Comparison of ENCODE assay signal across 22 mouse cellular contexts in genomic region chr10:76212121-76212520, GRCm38 (mm10). TPM values are rescaled to one million over a fixed set of nuclear protein-coding genes. Genes with fewer than 3 reads are reported as not detected.
"Had no signal": no experiment of that assay in that cellular context is flagged by ENCODE, and none has a peak within 500 bp of the region (broad histone marks: within the 10 kb centered on the region; RNA-seq: fewer than 3 reads in every experiment).

No protein-coding gene starts in this region.

- H3K4me3 ChIP-seq: liver, embryonic 13.5 days; liver, embryonic 15.5 days; lung, embryonic 15.5 days; megakaryocyte, embryonic 14.5 days; midbrain, embryonic 12.5 days; neural tube, embryonic 12.5 days; stomach, embryonic 15.5 days had no signal

- H3K4me1 ChIP-seq: liver, embryonic 13.5 days; liver, embryonic 15.5 days; lung, embryonic 15.5 days; megakaryocyte, embryonic 14.5 days; midbrain, embryonic 12.5 days; neural tube, embryonic 12.5 days; stomach, embryonic 15.5 days had no signal

- DNase-seq: liver, embryonic 13.5 days; lung, adult 2 months; lung, postnatal 14 days; lung, postnatal 36 days; midbrain, embryonic 14.5 days; right cerebral cortex, postnatal 14 days; thymus, adult 2 months; thymus, postnatal 25 days; thymus, postnatal 4 days had no signal

- H3K4me2 ChIP-seq: liver, embryonic 13.5 days; liver, embryonic 15.5 days; lung, embryonic 15.5 days; midbrain, embryonic 12.5 days; neural tube, embryonic 12.5 days; stomach, embryonic 15.5 days had no signal

- H3K9ac ChIP-seq: liver, embryonic 13.5 days; liver, embryonic 15.5 days; liver, postnatal 0 days; lung, embryonic 15.5 days; midbrain, embryonic 12.5 days; neural tube, embryonic 12.5 days; stomach, embryonic 15.5 days had no signal

- H3K27me3 ChIP-seq: liver, embryonic 13.5 days; liver, embryonic 15.5 days; lung, embryonic 15.5 days; megakaryocyte, embryonic 14.5 days; midbrain, embryonic 12.5 days; neural tube, embryonic 12.5 days; stomach, embryonic 15.5 days had no signal

- H3K27ac ChIP-seq: liver, embryonic 13.5 days; liver, embryonic 15.5 days; lung, embryonic 15.5 days; macrophage; midbrain, embryonic 12.5 days; neural tube, embryonic 12.5 days; stomach, embryonic 15.5 days; stomach, postnatal 0 days had no signal

- H3K36me3 ChIP-seq: liver, embryonic 15.5 days had no signal

- ATAC-seq: liver, postnatal 0 days; lung, postnatal 0 days had no signal

- H3K9me3 ChIP-seq: liver, embryonic 15.5 days; lung, embryonic 15.5 days; stomach, embryonic 15.5 days had no signal

RNA-seq across cellular contexts. Expression of gene S100b, which starts 41.5 kb away (rescaled TPM):
- total RNA-seq: megakaryocyte progenitor cell, adult 5-6 weeks; monocyte, adult 5-6 weeks; neutrophil, adult 5-6 weeks had no signal
- polyA plus RNA-seq: liver, embryonic 13.5 days; macrophage had no signal
